Mouse (Mus musculus): ENCODE results near the gene St6galnac5.

The St6galnac5 gene

DNA sequence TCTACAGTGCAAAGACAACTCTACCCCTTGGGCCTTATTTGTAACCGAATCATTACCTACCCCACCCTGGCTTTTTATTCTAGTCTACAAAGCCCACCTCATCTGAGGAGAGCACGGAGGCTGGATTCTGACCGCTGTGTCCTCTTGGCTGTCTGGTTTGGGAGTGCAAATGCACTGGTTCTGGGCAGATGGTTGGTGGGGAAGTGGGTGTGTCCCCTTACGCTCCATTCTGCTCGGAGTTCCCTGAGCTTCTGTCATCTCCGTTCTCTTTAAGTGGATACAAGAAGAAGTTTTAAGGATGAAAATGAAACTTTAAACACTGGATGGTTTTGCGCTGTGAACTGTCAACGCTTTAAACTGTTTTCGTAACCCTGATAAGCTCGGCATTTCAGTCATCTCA, 68.9 kb downstream of the St6galnac5 start:
- no peak for DNase-seq (ENCODE audit: low spot score)

GRCm38 (mm10) chr3:152912216-152913101, 69.6 kb downstream of the St6galnac5 start:
- no peak for DNase-seq (ENCODE audit: low spot score)

- DNase-seq (ENCODE audit: low spot score): no peak
Observed at GRCm38 (mm10) chr3:152911578-152911977, 70.5 kb downstream of the St6galnac5 start.

- DNase-seq (ENCODE audit: low spot score): no peak
Observed at GRCm38 (mm10) chr3:152907683-152908082, 74.4 kb downstream of the St6galnac5 start.

DNA sequence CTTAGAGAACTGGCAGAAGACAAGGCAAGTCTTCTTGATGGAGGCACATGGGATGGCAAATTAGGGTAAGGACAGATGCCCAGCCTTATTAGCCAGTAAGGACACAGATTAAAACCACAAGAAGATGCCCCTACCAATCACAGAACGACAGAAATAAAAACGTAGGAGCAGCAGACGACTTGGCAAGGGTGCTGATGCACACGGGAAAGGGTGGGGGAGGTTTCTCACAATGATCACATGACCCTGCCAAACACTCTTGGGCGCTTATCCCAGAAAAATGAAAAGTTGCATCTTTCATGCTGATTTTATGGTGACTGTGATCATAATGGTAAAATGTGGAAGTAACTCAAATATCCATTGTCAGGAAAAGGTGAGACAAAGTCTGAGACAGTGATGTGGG, 75.0 kb downstream of the St6galnac5 start:
- DNase-seq (ENCODE audit: low spot score): no peak

DNA sequence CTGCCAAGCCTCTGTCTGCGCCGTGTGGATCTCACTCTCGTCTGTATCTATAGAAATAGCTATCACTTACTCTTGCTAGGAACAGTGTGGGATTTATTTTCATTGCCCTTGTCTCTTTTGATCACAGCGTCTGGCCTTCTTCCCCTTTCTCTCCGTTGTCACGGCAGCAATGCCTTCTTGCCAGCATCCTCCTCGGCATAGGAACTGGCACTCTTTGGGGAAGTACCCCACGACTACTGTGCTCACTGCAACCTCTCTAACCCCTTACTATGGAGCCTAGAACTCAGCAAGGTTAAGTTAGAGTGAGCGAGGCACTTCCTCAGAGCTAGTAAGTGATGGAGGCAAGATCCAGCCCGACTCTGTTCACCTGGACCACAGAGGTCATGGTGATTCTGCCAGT, 76.2 kb downstream of the St6galnac5 start:
- DNase-seq (ENCODE audit: low spot score): no peak

- DNase-seq (ENCODE audit: low spot score): no peak
Observed at GRCm38 (mm10) chr3:152905026-152905425, 77.0 kb downstream of the St6galnac5 start.

GRCm38 (mm10) chr3:152898906-152899305, 83.1 kb downstream of the St6galnac5 start:
- DNase-seq (ENCODE audit: low spot score): no peak

GRCm38 (mm10) chr3:152897196-152897595, 84.8 kb downstream of the St6galnac5 start:
- DNase-seq (ENCODE audit: low spot score): no peak

DNA sequence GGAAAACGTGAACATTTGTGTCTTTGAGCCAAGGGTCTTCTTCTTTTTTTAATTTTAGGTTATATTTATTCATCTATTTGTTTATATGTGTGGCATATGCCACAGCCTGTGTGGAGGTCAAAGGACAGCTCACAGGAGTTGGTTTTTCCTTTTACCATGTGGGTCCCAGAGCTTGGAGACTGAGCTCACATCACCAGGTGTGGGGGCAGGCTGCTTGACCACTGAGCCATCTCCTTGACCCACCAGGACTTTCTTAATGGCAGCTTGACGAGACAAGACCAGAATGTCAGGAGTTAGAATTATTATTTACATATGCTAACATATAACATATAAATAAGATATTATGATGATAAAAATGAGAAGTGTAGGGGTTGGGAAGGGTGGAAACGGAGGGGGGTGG, 85.9 kb downstream of the St6galnac5 start:
- no peak for DNase-seq (ENCODE audit: low spot score)

- no peak for DNase-seq (ENCODE audit: low spot score)
Observed at GRCm38 (mm10) chr3:152894935-152895334, 87.1 kb downstream of the St6galnac5 start.

- no peak for DNase-seq (ENCODE audit: low spot score)
Observed at GRCm38 (mm10) chr3:152888116-152888515, 93.9 kb downstream of the St6galnac5 start.

DNA sequence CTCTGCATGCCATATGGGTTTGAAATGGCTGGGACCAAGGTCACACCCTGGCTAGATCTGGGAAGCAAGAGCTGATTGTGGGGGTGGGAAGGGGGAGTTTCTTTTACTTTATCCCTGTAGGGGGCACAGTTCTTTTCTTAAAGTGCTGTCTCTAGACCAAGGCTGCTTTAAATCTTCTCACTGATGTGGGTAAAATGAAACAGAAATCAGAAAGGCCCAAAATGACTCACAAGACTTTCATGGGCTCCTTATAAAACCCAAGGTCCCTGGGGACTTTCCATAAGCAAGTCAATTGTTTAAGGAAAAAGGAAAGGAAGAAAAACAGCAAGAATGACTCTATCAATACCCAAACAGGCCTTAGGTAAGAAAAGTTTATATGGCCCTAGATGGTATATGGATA, 95.3 kb downstream of the St6galnac5 start:
- no peak for DNase-seq (ENCODE audit: low spot score)

GRCm38 (mm10) chr3:152883556-152883955, 98.5 kb downstream of the St6galnac5 start:
- DNase-seq (ENCODE audit: low spot score): no peak

- DNase-seq (ENCODE audit: low spot score): no peak
Observed at GRCm38 (mm10) chr3:152881706-152882105, 100.3 kb downstream of the St6galnac5 start.

DNA sequence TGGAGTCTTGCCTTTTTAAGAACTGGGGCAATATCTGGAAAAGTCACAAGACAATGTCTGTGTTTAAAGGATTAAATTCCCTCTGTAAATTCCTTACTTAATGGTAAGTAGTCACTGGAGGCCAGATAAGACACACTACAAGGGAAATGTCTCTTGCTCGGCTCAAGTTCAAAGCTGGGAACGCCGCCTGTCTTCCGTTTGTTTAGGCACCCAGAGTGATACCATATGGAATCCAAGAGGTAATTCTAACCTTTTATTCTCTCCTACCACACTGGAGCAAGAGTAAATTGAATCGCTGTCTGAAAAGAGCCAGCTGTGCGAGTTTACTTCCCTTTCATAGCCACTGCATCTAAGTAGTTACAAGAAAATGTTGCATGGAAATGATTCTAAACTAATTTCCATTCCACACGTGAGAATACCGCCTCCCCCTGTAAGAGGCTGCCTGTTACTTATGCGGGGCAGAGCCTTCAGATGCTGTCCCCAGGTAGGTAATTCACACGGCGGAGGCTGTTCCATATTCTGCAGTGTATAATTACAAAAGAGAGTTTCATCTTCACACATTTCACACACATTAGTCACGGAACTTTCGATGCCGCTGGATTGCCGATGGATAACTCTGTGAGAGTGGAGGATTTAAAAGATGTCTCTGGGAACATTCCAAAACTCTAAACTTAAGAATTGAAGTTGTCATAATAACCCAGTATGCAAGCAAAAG, 101.8 kb downstream of the St6galnac5 start:
- DNase-seq (ENCODE audit: low spot score): peak; percentile 32

DNA sequence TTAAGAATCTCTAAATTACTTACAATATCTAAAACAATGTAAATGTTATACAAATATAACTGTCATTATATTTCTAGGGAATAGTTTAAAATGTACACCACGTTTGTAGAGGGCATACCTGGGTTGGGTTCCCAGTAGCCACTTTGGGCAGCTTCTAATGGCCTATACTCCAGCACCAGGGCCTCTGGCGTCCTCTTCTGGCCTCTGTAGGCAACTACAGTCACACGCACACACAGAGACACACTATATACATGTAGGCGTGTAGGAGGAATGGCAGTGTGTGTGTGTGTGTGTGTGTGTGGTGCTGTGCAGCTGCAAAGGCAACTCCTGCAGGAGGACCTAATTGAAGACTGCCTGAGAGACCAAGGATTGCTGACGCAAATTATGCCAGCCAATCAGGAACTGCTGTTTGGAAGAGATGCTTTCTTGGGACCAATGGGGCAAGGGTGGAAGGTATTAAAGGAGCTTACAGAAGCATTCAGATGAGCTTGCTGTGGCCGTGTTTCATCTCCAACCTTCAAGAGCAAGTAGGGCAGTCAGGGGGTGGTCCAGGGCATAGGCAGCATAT, 106.2 kb downstream of the St6galnac5 start:
- no peak for DNase-seq (ENCODE audit: low spot score)

DNA sequence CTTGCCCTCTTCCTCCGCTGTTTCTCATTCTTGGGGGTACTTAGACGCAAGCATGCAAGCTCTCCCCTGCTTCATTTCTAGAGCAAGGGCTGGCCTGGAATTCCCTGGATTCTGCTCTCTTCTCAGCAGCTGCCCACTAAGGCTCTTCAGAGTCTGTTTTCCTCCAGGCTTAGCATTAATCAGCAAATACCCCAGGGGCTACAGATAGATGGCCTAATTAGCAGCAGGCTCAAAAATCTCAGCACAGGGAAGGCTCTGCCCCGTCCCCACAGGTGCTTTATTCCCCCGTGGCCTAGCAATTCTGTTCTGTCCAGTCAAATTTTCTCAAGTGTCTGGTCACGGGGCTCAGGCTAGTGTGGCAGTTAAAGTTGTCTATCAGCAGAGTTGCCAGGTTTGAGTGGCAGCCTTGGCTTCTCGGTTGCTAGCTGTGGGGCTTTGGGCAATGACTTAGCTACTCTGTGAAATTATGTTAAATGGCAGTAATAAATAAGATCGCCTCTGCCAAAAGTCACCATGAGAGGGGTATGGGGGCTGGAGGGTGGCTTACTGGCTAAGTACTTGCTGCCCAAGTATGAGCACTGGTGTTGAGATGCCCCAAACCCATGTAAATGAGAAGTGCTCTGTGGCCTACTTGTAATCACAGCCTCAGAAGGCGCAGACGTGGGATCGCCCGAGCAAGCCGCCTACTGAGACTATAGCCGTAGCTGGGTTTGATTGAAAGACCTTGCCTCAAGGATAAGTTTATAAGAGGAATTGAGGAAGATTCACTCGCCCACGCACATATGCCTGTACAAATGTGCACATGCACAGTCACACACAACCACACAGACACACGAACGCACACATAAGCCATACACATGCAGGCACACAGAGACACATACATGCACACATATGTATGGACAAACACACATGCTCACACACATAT, 107.4 kb downstream of the St6galnac5 start:
- DNase-seq (ENCODE audit: low spot score): no peak

DNA sequence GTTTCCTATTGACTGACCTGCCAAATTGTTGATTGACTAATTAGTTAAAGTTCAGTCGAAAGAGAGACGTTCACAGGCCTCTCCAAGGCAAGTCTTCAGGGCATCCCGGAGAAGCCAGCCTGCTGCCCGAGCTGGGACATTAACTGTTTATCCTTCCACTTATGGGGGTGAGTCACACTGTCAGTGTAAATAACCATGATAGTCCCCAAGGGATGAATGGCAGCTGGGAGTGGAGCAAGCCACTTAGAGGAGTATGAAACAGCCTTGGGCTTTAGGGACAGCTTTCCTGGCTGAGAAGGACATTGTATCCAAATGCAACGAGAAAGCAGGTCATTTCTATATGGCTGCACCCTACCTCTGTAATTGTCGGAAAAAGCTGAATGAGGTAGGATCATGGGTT, 109.5 kb downstream of the St6galnac5 start:
- DNase-seq (ENCODE audit: low spot score): no peak

- no peak for DNase-seq (ENCODE audit: low spot score)
Observed at GRCm38 (mm10) chr3:152872054-152872453, 110.0 kb downstream of the St6galnac5 start.

- peak; percentile 21 for DNase-seq (ENCODE audit: low spot score)
Observed at GRCm38 (mm10) chr3:152867654-152868525, 114.2 kb downstream of the St6galnac5 start.
